Mouse (Mus musculus): ENCODE measurements around the gene Cyp2b19. TPM values are rescaled to one million over a fixed set of nuclear protein-coding genes. Genes with fewer than 3 reads are reported as not detected.

Gene Cyp2b19
- total RNA-seq, 2 experiments from 2014 or later: not detected

Other genes with a start within 250 kb of the Cyp2b19 start
- not detected for gene Nlrp9a, start 222.1 kb upstream of the Cyp2b19 start, total RNA-seq (2021)
- gene Vmn1r185, start 138.7 kb upstream of the Cyp2b19 start, total RNA-seq (2021): not detected
- gene Cyp2b23, start 70.7 kb upstream of the Cyp2b19 start, total RNA-seq (2021): not detected
- not detected for gene Cyp2g1, start 51.8 kb downstream of the Cyp2b19 start, total RNA-seq (2021)
- 1 to 10 TPM in 1 of 2 experiments, not detected in 1; 1.3 TPM for gene Cyp2a5, start 78.2 kb downstream of the Cyp2b19 start, total RNA-seq (2021)
- gene Cyp2a22, start 182.2 kb downstream of the Cyp2b19 start, total RNA-seq (2021): not detected

All from adrenal gland, adult 18-20 months (tissue).